Mouse (Mus musculus) liver, embryonic 14.5 days (tissue): ENCODE data around the gene Atrip. TPM values are rescaled to one million over a fixed set of nuclear protein-coding genes. Genes with fewer than 3 reads are reported as not detected.

Experiments
- ATAC-seq: fragments of 200-750 bp; cut with Nextera tagmentation; 2 replicates; pipeline ENCODE4 v1.8.0; 2017; ENCODE audit warnings: moderate number of reproducible peaks, mild to moderate bottlenecking, moderate library complexity; ENCODE audit not compliant: insufficient read depth
- DNase-seq, 3 experiments: peaks; one replicate each; pipeline ENCODE4 v3.0.0-alpha.2; 2012 to 2013; ENCODE audit warnings: low read depth in 3 of 3, low spot score in 3 of 3
- H3K27ac ChIP-seq: fragments of 300-500 bp; sonication (generic); 2 replicates; pipeline ENCODE4 v1.5.1; 2014; ENCODE audit warnings: moderate library complexity, mild to moderate bottlenecking, control low read depth, inconsistent platforms
- H3K27me3 ChIP-seq: fragments of 300-500 bp; sonication (generic); 2 replicates; pipeline ENCODE4 v1.6.1; 2014; ENCODE audit warnings: mild to moderate bottlenecking, low read length, moderate library complexity; ENCODE audit not compliant: control insufficient read depth, insufficient read depth
- H3K36me3 ChIP-seq: fragments of 300-500 bp; sonication (generic); replicated peaks from 2 replicates; pipeline ENCODE4 v1.6.1; 2014; ENCODE audit warnings: low read depth; ENCODE audit not compliant: control insufficient read depth, insufficient read depth
- H3K4me1 ChIP-seq, 2 experiments: fragments of 200-500 bp in 1 of 2; fragments of 300-500 bp in 1 of 2; sonication (generic) in 1 of 2; replicated peaks; 2 replicates each; pipeline ENCODE4 v1.6.1; 2012 to 2014; ENCODE audit warnings: antibody characterized with exemption in 1 of 2, inconsistent platforms in 1 of 2, low read length in 1 of 2; ENCODE audit not compliant: control insufficient read depth in 2 of 2, insufficient read depth in 2 of 2
- H3K4me2 ChIP-seq: fragments of 300-500 bp; sonication (generic); 2 replicates; pipeline ENCODE4 v1.6.1; 2014; ENCODE audit warnings: low read depth, mild to moderate bottlenecking, control low read depth, moderate library complexity
- H3K4me3 ChIP-seq, 2 experiments: fragments of 200-500 bp in 1 of 2; fragments of 300-500 bp in 1 of 2; sonication (generic) in 1 of 2; 2 replicates each; pipeline ENCODE4 v1.5.1; 2012 to 2014; ENCODE audit warnings: low read depth in 2 of 2, low read length in 2 of 2, mild to moderate bottlenecking in 2 of 2, control low read depth in 1 of 2, inconsistent platforms in 1 of 2, moderate library complexity in 1 of 2; ENCODE audit not compliant: insufficient read depth in 1 of 2
- H3K9ac ChIP-seq: fragments of 300-500 bp; sonication (generic); replicated peaks from 2 replicates; pipeline ENCODE4 v1.6.1; 2014; ENCODE audit warnings: mild to moderate bottlenecking, control low read depth, moderate library complexity
- H3K9me3 ChIP-seq: fragments of 300-500 bp; sonication (generic); 2 replicates; pipeline ENCODE4 v1.6.1; 2016; ENCODE audit warnings: low read length, mixed read lengths; ENCODE audit not compliant: control insufficient read depth
- CTCF ChIP-seq: IDR thresholded peaks from 2 replicates; pipeline ENCODE4 v1.5.1; 2016; ENCODE audit warnings: antibody characterized with exemption, low read depth, control low read depth
- EP300 ChIP-seq: IDR thresholded peaks from 2 replicates; pipeline ENCODE4 v1.6.1; 2016; ENCODE audit warnings: antibody characterized with exemption, low read depth
- WGBS: fragments of 180-500 bp; shearing (Covaris S2); extraction: QIAGEN DNeasy Blood & Tissue Kit; methylation state at CpG from one replicate; pipeline ENCODE4 v1.1.7; 2014; ENCODE audit not compliant: insufficient replicate concordance; 5-methylcytosine and 5-hydroxymethylcytosine counted together
- polyA plus RNA-seq, 2 experiments: library from polyadenylated mRNA; depleted of rRNA in 1 of 2; stranded (reverse) in 1 of 2; unstranded in 1 of 2; fragments of >200 nt; fragmentation: Nextera tagmentation in 1 of 2; extraction: Ambion mirVana in 1 of 2; gene quantifications; 2 replicates each; pipeline versions ENCODE4 v1.2.1 to v1.2.3; 2012 to 2014

Gene Atrip
- polyA plus RNA-seq, 2 experiments, result 6.5 to 9.0 TPM

- no peaks in the 10 kb centered on the region for H3K9me3 ChIP-seq
- H3K4me2 ChIP-seq, result no peak overlapping the region
- H3K4me1 ChIP-seq, result peaks cover 2% of the 10 kb centered on the region in 2 experiments; a peak in 1 of 4 replicates
- H3K4me3 ChIP-seq, result no peak overlapping the region
- ATAC-seq (no peak), DNase-seq (no peak)
- no peak overlapping the region for H3K9ac ChIP-seq
- H3K27ac ChIP-seq, result no peak overlapping the region
- 69% methylated on average over 8 of the region's 8 CpGs for WGBS
- peaks cover 2% of the 10 kb centered on the region; the same call in 1 of the 2 replicates for H3K27me3 ChIP-seq
- TF ChIP-seq EP300 (no peak), CTCF (no peak)
- no peaks in the 10 kb centered on the region for H3K36me3 ChIP-seq
Observed at GRCm38 (mm10) chr9:109040216-109040615, 33.7 kb downstream of the Atrip start.

GRCm38 (mm10) chr9:109039681-109040080 is 34.2 kb downstream of the Atrip start:
- TF ChIP-seq EP300 (no peak), CTCF (no peak)
- DNase-seq, result no peak
- no peak overlapping the region for H3K9ac ChIP-seq
- peaks cover 2% of the 10 kb centered on the region in 2 experiments; a peak in 1 of 4 replicates for H3K4me1 ChIP-seq
- no peak for ATAC-seq
- H3K27ac ChIP-seq, result no peak overlapping the region
- no peak overlapping the region for H3K4me2 ChIP-seq
- H3K27me3 ChIP-seq, result peaks cover 2% of the 10 kb centered on the region; the same call in 1 of the 2 replicates
- H3K4me3 ChIP-seq, result no peak overlapping the region
- H3K9me3 ChIP-seq, result no peaks in the 10 kb centered on the region
- H3K36me3 ChIP-seq, result no peaks in the 10 kb centered on the region
- 62% methylated on average over 4 of the region's 4 CpGs for WGBS

DNA sequence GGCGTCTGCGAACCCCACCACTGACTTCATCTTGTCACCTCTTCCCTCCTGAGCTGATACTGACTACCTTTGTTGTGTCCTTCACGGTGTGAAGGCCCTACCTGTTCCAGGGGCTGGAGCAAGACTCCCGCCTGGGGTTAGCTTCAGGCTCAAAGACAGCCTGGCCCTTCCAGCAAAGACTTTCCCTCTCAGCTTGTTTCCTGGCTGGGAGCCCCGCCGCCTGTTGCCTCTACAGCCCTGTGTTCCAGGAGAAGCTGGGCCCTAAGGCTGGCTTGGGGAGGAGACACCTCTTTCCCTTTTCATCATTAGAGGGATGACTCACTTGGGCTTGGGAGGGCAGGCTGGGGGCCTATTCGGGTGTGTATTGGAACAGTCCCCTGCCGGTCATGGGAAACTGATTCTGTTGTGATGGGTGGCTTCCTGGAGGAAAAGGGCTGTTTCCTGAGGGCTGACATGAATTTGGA is 35.0 kb downstream of the Atrip start:
- Histone ChIP-seq H3K4me3 (peak overlapping the region; percentile 61 to 65), H3K4me1 (peaks cover 2% of the 10 kb centered on the region in 2 experiments; a peak in 1 of 4 replicates), H3K36me3 (no peaks in the 10 kb centered on the region), H3K9ac (peak overlapping the region; percentile 5; the same call in 1 of the 2 replicates), H3K9me3 (no peaks in the 10 kb centered on the region), H3K27ac (no peak overlapping the region), H3K4me2 (peak overlapping the region; percentile 71), H3K27me3 (peaks cover 2% of the 10 kb centered on the region; the same call in 1 of the 2 replicates)
- 21% methylated on average over 8 of the region's 8 CpGs for WGBS
- DNase-seq (no peak), ATAC-seq (no peak)
- TF ChIP-seq CTCF (no peak), EP300 (no peak)

GRCm38 (mm10) chr9:109038086-109038895 is 35.6 kb downstream of the Atrip start, which contains the start of gene Shisa5:
Gene Shisa5, plus strand, starts transcription at chr9:109038565.
- ATAC-seq (peak; percentile 78), DNase-seq (no peak)
- peaks cover 2% of the 10 kb centered on the region; the same call in 1 of the 2 replicates for H3K27me3 ChIP-seq
- H3K27ac ChIP-seq, result no peak within 1 kb of the TSS
- WGBS, result under 1% methylated on average over 40 of the region's 40 CpGs
- H3K36me3 ChIP-seq, result no peaks in the 10 kb centered on the region
- H3K4me2 ChIP-seq, result peak within 1 kb of the TSS; percentile 71
- peak within 1 kb of the TSS; percentile 61 to 65 for H3K4me3 ChIP-seq
- H3K9me3 ChIP-seq, result no peaks in the 10 kb centered on the region
- H3K4me1 ChIP-seq, result peaks cover 2% of the 10 kb centered on the region in 2 experiments; a peak in 1 of 4 replicates
- peak within 1 kb of the TSS; percentile 55 for H3K9ac ChIP-seq
- no peak for TF ChIP-seq CTCF
- no peak for TF ChIP-seq EP300

DNA sequence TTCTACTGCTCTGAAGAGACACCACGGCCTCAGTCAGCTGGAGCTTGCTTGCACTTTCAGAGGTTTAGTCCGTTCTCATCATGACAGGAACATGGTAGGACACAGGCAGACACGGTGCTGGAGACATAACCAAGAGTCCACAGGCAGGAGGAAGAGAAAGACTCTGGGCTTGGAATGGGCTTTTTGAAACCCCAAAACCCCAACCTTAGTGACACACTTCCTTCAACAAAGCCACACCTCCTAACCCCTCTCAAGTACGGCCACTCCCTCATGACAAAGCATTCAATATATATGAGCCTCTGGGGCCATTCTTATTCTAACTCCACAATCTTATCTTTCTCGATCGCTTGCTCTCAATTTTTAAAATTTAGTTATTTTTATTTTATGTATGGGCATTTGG is 41.5 kb downstream of the Atrip start:
- ATAC-seq, result peak; percentile 53; the same call in 1 of the 2 replicates
- Histone ChIP-seq H3K9ac (no peak overlapping the region; the same call in 1 of the 2 replicates), H3K27me3 (no peaks in the 10 kb centered on the region), H3K27ac (no peak overlapping the region), H3K9me3 (no peaks in the 10 kb centered on the region), H3K36me3 (no peaks in the 10 kb centered on the region), H3K4me3 (no peak overlapping the region), H3K4me2 (no peak overlapping the region), H3K4me1 (peaks cover 2 to 9% of the 10 kb centered on the region in 2 experiments; a peak in 3 of 4 replicates)
- TF ChIP-seq EP300 (no peak), CTCF (no peak)
- no peak for DNase-seq
- WGBS, result 40% methylated on average over 6 of the region's 6 CpGs
